Mouse (Mus musculus) midbrain, embryonic 11.5 days (tissue): ENCODE data around the gene Cavin1. TPM values are rescaled to one million over a fixed set of nuclear protein-coding genes. Genes with fewer than 3 reads are reported as not detected.

ENCODE experiments used
- ATAC-seq: fragments of 200-750 bp; cut with Nextera tagmentation; 2 replicates; pipeline ENCODE4 v1.8.0; 2017; ENCODE audit warnings: moderate TSS enrichment, moderate library complexity; ENCODE audit not compliant: low FRiP score
- DNase-seq: peaks from one replicate; pipeline ENCODE4 v3.0.0; 2015; ENCODE audit warnings: low spot score; ENCODE audit errors: missing footprints
- H3K27ac ChIP-seq: fragments of 300-500 bp; sonication (generic); 2 replicates; pipeline ENCODE4 v1.5.1; 2014; ENCODE audit warnings: low read depth, low read length
- H3K27me3 ChIP-seq: fragments of 300-500 bp; sonication (generic); 2 replicates; pipeline ENCODE4 v1.6.1; 2014; ENCODE audit warnings: mild to moderate bottlenecking, low read length, moderate library complexity, mixed read lengths; ENCODE audit not compliant: control insufficient read depth, insufficient read depth
- H3K36me3 ChIP-seq: fragments of 300-500 bp; sonication (generic); 2 replicates; pipeline ENCODE4 v1.6.1; 2014; ENCODE audit warnings: mild to moderate bottlenecking, low read length, moderate library complexity, mixed read lengths; ENCODE audit not compliant: control insufficient read depth, insufficient read depth
- H3K4me1 ChIP-seq: fragments of 300-500 bp; sonication (generic); 2 replicates; pipeline ENCODE4 v1.6.1; 2014; ENCODE audit warnings: low read length; ENCODE audit not compliant: control insufficient read depth, insufficient read depth
- H3K4me2 ChIP-seq: fragments of 300-500 bp; sonication (generic); 2 replicates; pipeline ENCODE4 v1.6.1; 2014; ENCODE audit warnings: mild to moderate bottlenecking, moderate library complexity
- H3K4me3 ChIP-seq: fragments of 300-500 bp; sonication (generic); 2 replicates; pipeline ENCODE4 v1.5.1; 2014; ENCODE audit warnings: low read depth, low read length
- H3K9ac ChIP-seq: fragments of 300-500 bp; sonication (generic); 2 replicates; pipeline ENCODE4 v1.6.1; 2014; ENCODE audit warnings: low read length
- H3K9me3 ChIP-seq: fragments of 300-500 bp; sonication (generic); 2 replicates; pipeline ENCODE4 v1.6.1; 2016; ENCODE audit warnings: low read length; ENCODE audit not compliant: control insufficient read depth
- WGBS: fragments of 180-500 bp; shearing (Covaris S2); extraction: QIAGEN DNeasy Blood & Tissue Kit; methylation state at CpG from one replicate; pipeline ENCODE4 v1.1.7; 2014; 5-methylcytosine and 5-hydroxymethylcytosine counted together
- polyA plus RNA-seq: library from polyadenylated mRNA; unstranded; fragments of >200 nt; fragmentation: Nextera tagmentation; extraction: Ambion mirVana; gene quantifications from 2 replicates; pipeline ENCODE4 v1.2.1, GENCODE M21; 2014

Cavin1 gene
- polyA plus RNA-seq, 1 experiment from 2014 or later, result 12.5 TPM

DNA sequence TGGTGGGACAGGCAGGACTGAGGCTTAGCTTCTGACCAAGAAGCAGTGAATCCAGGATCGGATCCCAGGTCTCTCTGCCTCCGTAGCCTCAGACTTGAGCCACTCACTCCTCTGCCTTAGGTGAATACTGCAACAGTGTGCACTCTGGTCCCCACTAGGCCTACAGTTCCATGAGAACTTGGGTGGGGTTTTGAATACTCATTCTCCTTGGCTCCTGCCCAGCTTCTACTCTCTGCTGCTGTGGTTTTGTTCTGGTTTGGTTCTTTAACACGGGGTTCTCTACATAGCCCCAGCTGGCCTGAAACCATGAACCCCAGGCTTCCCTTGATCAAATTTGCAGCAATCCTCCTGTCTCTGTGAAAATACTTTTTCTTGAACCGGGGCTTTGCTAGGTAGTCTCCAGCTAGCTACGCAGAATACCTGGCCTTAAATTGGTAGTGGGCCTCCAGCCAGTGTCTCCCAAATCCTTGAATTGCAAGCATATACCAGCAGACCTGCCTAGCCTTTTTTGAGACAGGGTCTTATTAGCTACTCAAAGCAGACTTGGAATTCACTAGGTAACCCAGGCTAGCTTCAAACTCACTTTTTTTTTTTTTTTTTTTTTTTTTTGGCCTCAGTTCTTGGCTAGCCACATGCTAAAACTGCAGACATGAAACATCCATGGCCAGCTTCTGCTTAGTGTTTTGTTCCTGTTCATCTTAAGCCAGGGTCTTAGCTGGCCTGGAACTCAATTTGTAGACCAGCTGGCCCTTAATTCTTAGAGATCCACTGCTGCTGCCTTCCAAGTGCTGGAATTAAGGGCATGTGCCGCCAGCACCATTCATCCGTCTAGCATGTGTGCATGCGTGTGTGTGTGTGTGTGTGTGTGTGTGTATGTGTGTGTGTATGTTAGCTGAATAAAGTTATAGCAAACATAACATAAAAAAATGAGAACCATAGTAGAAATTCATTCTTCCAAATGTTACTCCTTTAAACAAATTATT, 35.0 kb downstream of the Cavin1 start:
- no peak overlapping the region for H3K4me2 ChIP-seq
- H3K27ac ChIP-seq, result no peak overlapping the region
- no peaks in the 10 kb centered on the region for H3K9me3 ChIP-seq
- no peak overlapping the region for H3K4me3 ChIP-seq
- H3K36me3 ChIP-seq, result no peaks in the 10 kb centered on the region
- ATAC-seq, result no peak
- no peak overlapping the region for H3K9ac ChIP-seq
- WGBS, result 89% methylated on average over 8 of the region's 8 CpGs
- peak; percentile 49 for DNase-seq
- H3K27me3 ChIP-seq, result no peaks in the 10 kb centered on the region
- H3K4me1 ChIP-seq, result peaks cover 6% of the 10 kb centered on the region; the same call in 1 of the 2 replicates

DNA sequence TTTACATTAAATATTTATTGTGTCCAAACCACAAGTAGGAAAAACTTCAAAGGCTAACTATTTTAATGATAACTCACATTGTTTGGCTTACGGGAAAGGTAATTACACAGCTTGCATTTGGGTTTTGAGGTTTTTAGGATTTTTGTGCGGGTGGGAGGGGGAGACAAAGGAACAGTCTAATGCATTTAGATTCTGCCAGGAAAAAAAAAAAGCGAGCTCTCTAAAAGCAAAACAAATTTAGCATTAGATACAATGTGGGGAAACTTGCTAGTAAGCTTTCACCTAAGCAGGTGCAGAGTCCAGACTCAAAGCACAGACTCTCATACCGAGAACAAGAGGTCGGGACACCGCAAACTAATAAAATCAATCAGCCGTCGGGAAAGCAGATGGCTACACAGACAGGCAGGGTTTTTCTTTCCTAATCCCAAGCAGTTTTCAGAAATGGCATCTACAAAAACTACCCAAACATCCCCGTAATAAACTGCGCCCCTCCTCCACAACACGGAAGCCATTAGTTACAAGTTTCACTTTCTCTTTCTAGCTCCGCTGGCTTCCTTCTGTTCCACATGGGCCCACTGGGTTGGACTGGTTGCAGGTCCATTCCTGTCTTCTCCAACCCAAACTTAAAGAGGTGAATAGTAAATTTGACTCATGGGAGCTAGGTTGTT, 39.3 kb downstream of the Cavin1 start:
- H3K36me3 ChIP-seq, result no peaks in the 10 kb centered on the region
- no peak overlapping the region for H3K4me3 ChIP-seq
- 77% methylated on average over 12 of the region's 12 CpGs for WGBS
- ATAC-seq, result no peak
- no peak overlapping the region for H3K27ac ChIP-seq
- H3K9me3 ChIP-seq, result no peaks in the 10 kb centered on the region
- H3K4me2 ChIP-seq, result no peak overlapping the region
- H3K9ac ChIP-seq, result no peak overlapping the region
- DNase-seq, result peak; percentile 69
- no peaks in the 10 kb centered on the region for H3K27me3 ChIP-seq
- no peaks in the 10 kb centered on the region for H3K4me1 ChIP-seq

DNA sequence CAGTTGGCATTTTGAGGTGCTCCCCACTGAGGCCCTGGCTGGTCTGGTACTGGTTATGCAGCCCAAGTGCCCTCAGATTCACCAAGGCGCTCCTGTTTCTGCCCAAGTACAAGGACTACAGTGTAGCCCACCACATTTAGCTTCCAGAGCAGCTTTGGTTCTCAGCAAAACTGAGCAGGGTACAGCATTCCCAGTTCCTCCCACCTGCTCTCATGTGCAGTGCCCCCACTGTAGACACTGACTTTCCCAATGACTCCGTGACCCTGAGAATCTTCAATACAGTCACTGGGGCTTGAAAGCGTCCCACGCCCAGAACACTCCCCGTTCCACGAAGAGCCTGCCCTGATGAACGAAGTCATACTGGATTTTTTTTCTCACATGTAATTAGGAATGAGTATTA, 40.1 kb downstream of the Cavin1 start:
- Histone ChIP-seq H3K27ac (no peak overlapping the region), H3K9me3 (no peaks in the 10 kb centered on the region), H3K36me3 (no peaks in the 10 kb centered on the region), H3K4me3 (no peak overlapping the region), H3K27me3 (no peaks in the 10 kb centered on the region), H3K9ac (no peak overlapping the region), H3K4me2 (no peak overlapping the region), H3K4me1 (no peaks in the 10 kb centered on the region)
- WGBS, result 77% methylated on average over 7 of the region's 7 CpGs
- DNase-seq (peak; percentile 56), ATAC-seq (no peak)

DNA sequence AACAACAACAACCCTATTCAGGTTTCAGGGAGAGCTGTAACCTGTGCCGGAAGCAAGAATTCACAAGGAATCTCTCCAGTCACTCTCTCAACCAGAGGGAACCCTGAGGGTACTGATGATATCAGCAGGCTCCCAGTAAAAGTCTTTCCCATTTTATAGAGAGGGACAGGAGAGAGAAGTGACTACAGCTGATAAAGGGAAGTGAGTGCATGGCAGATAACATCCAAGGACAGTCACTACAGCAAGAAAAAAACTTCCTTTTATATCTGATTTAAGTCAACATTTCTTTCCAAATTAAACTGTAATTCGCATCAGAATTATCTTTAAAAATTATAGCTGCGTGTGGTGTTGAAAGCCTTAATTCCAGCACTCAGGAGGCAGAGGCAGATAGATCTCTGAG, 43.3 kb downstream of the Cavin1 start:
- Histone ChIP-seq H3K36me3 (no peaks in the 10 kb centered on the region), H3K4me2 (no peak overlapping the region), H3K27ac (no peak overlapping the region), H3K9ac (no peak overlapping the region), H3K4me3 (no peak overlapping the region), H3K9me3 (no peaks in the 10 kb centered on the region), H3K27me3 (no peaks in the 10 kb centered on the region), H3K4me1 (no peaks in the 10 kb centered on the region)
- 88% methylated on average over 3 of the region's 3 CpGs for WGBS
- DNase-seq (peak; percentile 26), ATAC-seq (no peak)

DNA sequence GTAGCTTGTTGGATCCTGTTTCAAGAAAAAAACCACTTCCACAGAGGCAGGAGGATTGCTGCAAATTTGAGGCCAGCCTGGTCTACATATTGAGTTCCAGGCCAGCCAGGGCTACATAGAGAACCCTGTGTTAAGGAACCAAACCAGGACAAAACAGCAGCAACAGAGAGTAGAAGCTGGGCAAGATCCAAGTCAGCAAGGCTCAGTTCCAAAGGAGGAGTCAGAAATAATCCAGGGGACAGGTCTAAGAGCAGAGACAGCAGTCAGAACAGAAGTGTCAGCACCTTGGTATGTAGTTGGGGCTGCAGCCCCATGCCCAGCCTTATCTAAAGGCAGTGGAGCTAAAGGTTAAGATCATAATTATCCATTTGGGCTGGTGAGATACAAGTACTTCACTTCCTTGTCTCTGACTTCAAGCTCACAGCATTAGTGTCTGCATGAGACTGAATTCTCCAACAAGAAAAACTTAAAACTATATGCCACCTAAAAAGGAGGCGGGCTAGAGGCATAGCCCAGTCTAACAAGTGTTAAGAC, 46.2 kb downstream of the Cavin1 start:
- Histone ChIP-seq H3K4me2 (no peak overlapping the region), H3K4me3 (no peak overlapping the region), H3K27ac (no peak overlapping the region), H3K9ac (no peak overlapping the region), H3K27me3 (no peaks in the 10 kb centered on the region), H3K9me3 (no peaks in the 10 kb centered on the region), H3K4me1 (no peaks in the 10 kb centered on the region), H3K36me3 (no peaks in the 10 kb centered on the region)
- 90% methylated on average over 1 of the region's 1 CpGs for WGBS
- ATAC-seq (no peak), DNase-seq (peak; percentile 19)

DNA sequence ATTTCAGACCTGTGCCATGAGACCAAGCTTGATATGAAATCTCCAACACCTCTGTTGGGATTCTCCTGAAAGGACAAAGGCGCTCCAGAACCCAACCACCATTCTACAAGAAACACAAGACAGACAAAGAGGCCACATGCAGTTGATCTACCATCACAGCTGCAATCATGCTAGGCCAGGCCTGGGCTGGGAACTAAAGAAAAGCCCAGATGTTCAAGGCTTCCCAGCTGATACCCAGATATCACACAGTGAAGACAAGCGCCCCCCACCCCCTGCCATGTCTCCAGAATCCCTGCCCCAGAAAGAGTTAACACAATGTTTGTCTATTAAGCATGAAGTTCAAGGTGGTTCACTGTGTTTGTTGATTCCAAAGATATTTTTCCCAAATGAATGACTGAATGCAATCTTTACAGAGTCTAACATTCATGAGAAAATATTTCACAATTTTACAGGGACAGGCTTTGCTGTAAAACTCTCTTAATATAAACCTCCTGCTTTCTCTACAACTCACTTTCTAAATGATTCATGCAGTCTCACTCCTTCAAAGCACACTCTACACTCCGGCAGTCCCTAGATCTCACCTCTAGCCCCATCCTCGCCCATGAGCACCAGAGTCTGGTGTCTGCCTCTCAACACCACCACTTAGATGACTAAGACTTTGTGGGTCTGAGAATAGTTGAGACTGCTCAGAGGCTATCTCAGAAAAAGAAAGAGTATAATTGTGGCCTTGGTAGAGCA, 49.6 kb downstream of the Cavin1 start:
- no peak for DNase-seq
- no peak overlapping the region for H3K9ac ChIP-seq
- no peaks in the 10 kb centered on the region for H3K4me1 ChIP-seq
- 90% methylated on average over 4 of the region's 4 CpGs for WGBS
- H3K27ac ChIP-seq, result no peak overlapping the region
- H3K4me3 ChIP-seq, result no peak overlapping the region
- H3K9me3 ChIP-seq, result no peaks in the 10 kb centered on the region
- no peaks in the 10 kb centered on the region for H3K27me3 ChIP-seq
- no peak for ATAC-seq
- no peaks in the 10 kb centered on the region for H3K36me3 ChIP-seq
- H3K4me2 ChIP-seq, result no peak overlapping the region

DNA sequence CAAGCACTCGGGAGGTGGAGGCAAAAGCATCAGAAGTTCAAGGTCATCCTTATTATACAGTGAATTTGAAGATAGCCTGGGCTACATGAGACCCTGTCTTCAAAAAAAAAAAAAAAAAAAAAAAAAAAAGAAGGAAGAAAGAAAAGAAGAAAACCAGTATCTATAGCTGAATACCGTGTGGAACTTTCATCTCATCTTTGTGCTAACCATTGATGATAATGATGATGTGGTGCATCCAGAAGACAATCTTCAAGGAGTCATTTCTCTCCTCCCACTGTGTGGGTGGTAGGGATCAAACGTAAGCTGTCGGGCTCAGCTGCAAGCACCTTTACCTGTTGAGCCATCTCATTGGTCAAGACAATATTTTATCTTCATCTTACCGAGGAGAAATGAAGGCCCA, 52.7 kb downstream of the Cavin1 start:
- Histone ChIP-seq H3K4me2 (no peak overlapping the region), H3K9ac (no peak overlapping the region), H3K27me3 (no peaks in the 10 kb centered on the region), H3K9me3 (no peaks in the 10 kb centered on the region), H3K36me3 (no peaks in the 10 kb centered on the region), H3K4me3 (no peak overlapping the region), H3K4me1 (no peaks in the 10 kb centered on the region), H3K27ac (no peak overlapping the region)
- DNase-seq (peak; percentile 64), ATAC-seq (no peak)
- 91% methylated on average over 5 of the region's 5 CpGs for whole genome bisulfite sequencing

DNA sequence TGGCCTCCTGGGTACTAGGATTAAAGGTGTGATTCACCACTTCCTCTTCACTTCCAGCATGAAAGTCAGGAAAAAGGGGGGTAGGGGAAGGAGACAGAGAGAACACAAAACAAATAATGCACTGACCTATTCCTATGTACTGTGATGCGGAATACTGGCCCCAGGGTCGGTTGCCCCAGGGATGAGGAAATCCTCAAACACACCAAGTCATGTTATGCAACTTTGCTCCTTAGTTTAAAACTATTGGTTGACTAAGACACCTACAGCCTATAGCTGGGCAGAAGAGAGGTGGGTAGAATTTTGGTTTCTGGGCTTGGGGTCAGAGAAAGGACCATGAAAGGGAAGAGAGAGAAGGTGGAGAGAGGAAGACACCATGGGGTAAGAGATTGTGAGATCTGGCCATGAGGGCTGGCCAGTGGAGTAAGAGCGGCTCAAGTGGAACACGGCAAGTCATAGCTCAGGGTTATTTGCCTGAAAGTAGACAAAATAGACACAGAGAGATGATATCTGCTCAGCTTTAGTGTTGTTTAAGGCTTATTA, 54.2 kb downstream of the Cavin1 start:
- no peak overlapping the region for H3K4me3 ChIP-seq
- no peak overlapping the region for H3K4me2 ChIP-seq
- H3K27ac ChIP-seq, result no peak overlapping the region
- WGBS, result 94% methylated on average over 4 of the region's 4 CpGs
- no peaks in the 10 kb centered on the region for H3K9me3 ChIP-seq
- no peaks in the 10 kb centered on the region for H3K27me3 ChIP-seq
- no peaks in the 10 kb centered on the region for H3K4me1 ChIP-seq
- DNase-seq (peak; percentile 14), ATAC-seq (no peak)
- no peak overlapping the region for H3K9ac ChIP-seq
- no peaks in the 10 kb centered on the region for H3K36me3 ChIP-seq
